Mouse (Mus musculus): ENCODE data around the gene a. TPM values are rescaled to one million over a fixed set of nuclear protein-coding genes. Genes with fewer than 3 reads are reported as not detected.

Gene a
- total and polyA plus RNA-seq, 3 experiments = 0.44 TPM; not detected in 2

GRCm38 (mm10) chr2:155044542-155044941, 253.3 kb downstream of the a start:
- Histone ChIP-seq H3K4me1 (ENCODE audit: insufficient read depth, low read depth, low read length) (peaks cover 4% of the 10 kb centered on the region; the same call in 1 of the 2 replicates), H3K36me3 (replicated peaks) (no peaks in the 10 kb centered on the region), H3K4me3 (ENCODE audit: low read depth, low read length) (no peak overlapping the region), H3K27me3 (ENCODE audit: insufficient read depth, low read length) (peaks cover 20% of the 10 kb centered on the region), H3K9me3 (replicated peaks) (no peaks in the 10 kb centered on the region)
- no peak for TF ChIP-seq CTCF (IDR thresholded peaks at IDR 0.05; ENCODE audit: low read depth, low read length)
- TF ChIP-seq GATA1 (IDR thresholded peaks at IDR 0.05; ENCODE audit: borderline replicate concordance, low read length) = no peak
- no peak for TF ChIP-seq GATA2 (IDR thresholded peaks at IDR 0.05; ENCODE audit: borderline replicate concordance, low read depth, low read length)
- no peak for TF ChIP-seq POLR2AphosphoS5 (IDR thresholded peaks at IDR 0.05; ENCODE audit: insufficient replicate concordance, low read depth, low read length)
- no peak for TF ChIP-seq TAL1 (conservative IDR thresholded peaks at IDR 0.05; ENCODE audit: low read depth, low read length)
- ATAC-seq (ENCODE audit: extremely low read depth, insufficient number of reproducible peaks, low FRiP score, poor library complexity, severe bottlenecking) (no peak), DNase-seq (ENCODE audit: low spot score) (no peak)

GRCm38 (mm10) chr2:155045075-155045474, 253.9 kb downstream of the a start:
- ATAC-seq (ENCODE audit: extremely low read depth, insufficient number of reproducible peaks, low FRiP score, poor library complexity, severe bottlenecking) (no peak), DNase-seq (ENCODE audit: low spot score) (no peak)
- peaks cover 18% of the 10 kb centered on the region for H3K27me3 ChIP-seq (ENCODE audit: insufficient read depth, low read length)
- no peak overlapping the region for H3K4me3 ChIP-seq (ENCODE audit: low read depth, low read length)
- no peaks in the 10 kb centered on the region for H3K36me3 ChIP-seq (replicated peaks)
- TF ChIP-seq POLR2AphosphoS5 (IDR thresholded peaks at IDR 0.05; ENCODE audit: insufficient replicate concordance, low read depth, low read length) = no peak
- TF ChIP-seq GATA2 (IDR thresholded peaks at IDR 0.05; ENCODE audit: borderline replicate concordance, low read depth, low read length) = no peak
- no peak for TF ChIP-seq TAL1 (conservative IDR thresholded peaks at IDR 0.05; ENCODE audit: low read depth, low read length)
- TF ChIP-seq CTCF (IDR thresholded peaks at IDR 0.05; ENCODE audit: low read depth, low read length) = no peak
- no peak for TF ChIP-seq GATA1 (IDR thresholded peaks at IDR 0.05; ENCODE audit: borderline replicate concordance, low read length)
- no peaks in the 10 kb centered on the region for H3K9me3 ChIP-seq (replicated peaks)
- peaks cover 6% of the 10 kb centered on the region for H3K4me1 ChIP-seq (ENCODE audit: insufficient read depth, low read depth, low read length)

GRCm38 (mm10) chr2:155046803-155047202, 255.6 kb downstream of the a start:
- Histone ChIP-seq H3K27me3 (ENCODE audit: insufficient read depth, low read length) (peaks cover 18% of the 10 kb centered on the region), H3K36me3 (replicated peaks) (no peaks in the 10 kb centered on the region), H3K4me3 (ENCODE audit: low read depth, low read length) (no peak overlapping the region), H3K9me3 (replicated peaks) (no peaks in the 10 kb centered on the region), H3K4me1 (ENCODE audit: insufficient read depth, low read depth, low read length) (peaks cover 20% of the 10 kb centered on the region)
- ATAC-seq (ENCODE audit: extremely low read depth, insufficient number of reproducible peaks, low FRiP score, poor library complexity, severe bottlenecking) (no peak), DNase-seq (ENCODE audit: low spot score) (no peak)
- TF ChIP-seq GATA1 (IDR thresholded peaks at IDR 0.05; ENCODE audit: borderline replicate concordance, low read length) (no peak), POLR2AphosphoS5 (IDR thresholded peaks at IDR 0.05; ENCODE audit: insufficient replicate concordance, low read depth, low read length) (no peak), CTCF (IDR thresholded peaks at IDR 0.05; ENCODE audit: low read depth, low read length) (no peak), TAL1 (conservative IDR thresholded peaks at IDR 0.05; ENCODE audit: low read depth, low read length) (no peak), GATA2 (IDR thresholded peaks at IDR 0.05; ENCODE audit: borderline replicate concordance, low read depth, low read length) (no peak)

- DNase-seq (ENCODE audit: low spot score) = no peak
- no peak for TF ChIP-seq GATA1 (IDR thresholded peaks at IDR 0.05; ENCODE audit: borderline replicate concordance, low read length)
- TF ChIP-seq TAL1 (conservative IDR thresholded peaks at IDR 0.05; ENCODE audit: low read depth, low read length) = no peak
- TF ChIP-seq GATA2 (IDR thresholded peaks at IDR 0.05; ENCODE audit: borderline replicate concordance, low read depth, low read length) = no peak
- no peak for TF ChIP-seq CTCF (IDR thresholded peaks at IDR 0.05; ENCODE audit: low read depth, low read length)
- no peak for TF ChIP-seq POLR2AphosphoS5 (IDR thresholded peaks at IDR 0.05; ENCODE audit: insufficient replicate concordance, low read depth, low read length)
These were observed 256.4 kb downstream of the a start for GRCm38 (mm10) chr2:155047452-155048178.

DNA sequence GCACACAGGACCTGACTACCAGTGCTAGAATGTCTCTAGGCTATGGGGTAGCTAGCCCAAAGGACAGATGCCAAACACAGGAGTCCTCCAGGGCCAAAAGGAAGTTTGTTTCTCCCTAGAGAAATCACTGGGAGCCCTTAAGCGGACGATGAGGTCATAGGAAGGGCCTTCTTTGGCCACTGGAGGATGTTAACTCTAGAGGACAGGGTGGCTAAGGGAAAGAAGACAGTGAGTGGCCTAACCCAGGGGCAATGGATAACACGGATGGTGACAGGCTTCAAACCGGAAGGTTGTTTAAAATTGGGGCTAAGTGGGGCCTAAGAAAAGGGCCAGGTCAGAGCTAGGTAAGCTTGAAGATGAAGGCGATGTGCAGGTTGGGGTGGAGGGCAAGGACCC, 258.9 kb downstream of the a start:
- TF ChIP-seq GATA2 (IDR thresholded peaks at IDR 0.05; ENCODE audit: borderline replicate concordance, low read depth, low read length) (no peak), POLR2AphosphoS5 (IDR thresholded peaks at IDR 0.05; ENCODE audit: insufficient replicate concordance, low read depth, low read length) (no peak), CTCF (IDR thresholded peaks at IDR 0.05; ENCODE audit: low read depth, low read length) (no peak), TAL1 (conservative IDR thresholded peaks at IDR 0.05; ENCODE audit: low read depth, low read length) (no peak), GATA1 (IDR thresholded peaks at IDR 0.05; ENCODE audit: borderline replicate concordance, low read length) (no peak)
- no peaks in the 10 kb centered on the region for H3K36me3 ChIP-seq (replicated peaks)
- H3K9me3 ChIP-seq (replicated peaks) = no peaks in the 10 kb centered on the region
- H3K4me1 ChIP-seq (ENCODE audit: insufficient read depth, low read depth, low read length) = peaks cover 33% of the 10 kb centered on the region
- no peak for ATAC-seq (ENCODE audit: extremely low read depth, insufficient number of reproducible peaks, low FRiP score, poor library complexity, severe bottlenecking)
- no peak for DNase-seq (ENCODE audit: low spot score)
- H3K4me3 ChIP-seq (ENCODE audit: low read depth, low read length) = peak overlapping the region; percentile 77
- H3K27me3 ChIP-seq (ENCODE audit: insufficient read depth, low read length) = peaks cover 6% of the 10 kb centered on the region

More at GRCm38 (mm10) chr2:155047452-155048178, 256.4 kb downstream of the a start:
- Histone ChIP-seq H3K36me3 (replicated peaks) (no peaks in the 10 kb centered on the region), H3K4me3 (ENCODE audit: low read depth, low read length) (no peak overlapping the region), H3K27me3 (ENCODE audit: insufficient read depth, low read length) (peaks cover 16% of the 10 kb centered on the region), H3K9me3 (replicated peaks) (no peaks in the 10 kb centered on the region), H3K4me1 (ENCODE audit: insufficient read depth, low read depth, low read length) (peaks cover 27% of the 10 kb centered on the region)
- no peak for ATAC-seq (ENCODE audit: extremely low read depth, insufficient number of reproducible peaks, low FRiP score, poor library complexity, severe bottlenecking)

DNA sequence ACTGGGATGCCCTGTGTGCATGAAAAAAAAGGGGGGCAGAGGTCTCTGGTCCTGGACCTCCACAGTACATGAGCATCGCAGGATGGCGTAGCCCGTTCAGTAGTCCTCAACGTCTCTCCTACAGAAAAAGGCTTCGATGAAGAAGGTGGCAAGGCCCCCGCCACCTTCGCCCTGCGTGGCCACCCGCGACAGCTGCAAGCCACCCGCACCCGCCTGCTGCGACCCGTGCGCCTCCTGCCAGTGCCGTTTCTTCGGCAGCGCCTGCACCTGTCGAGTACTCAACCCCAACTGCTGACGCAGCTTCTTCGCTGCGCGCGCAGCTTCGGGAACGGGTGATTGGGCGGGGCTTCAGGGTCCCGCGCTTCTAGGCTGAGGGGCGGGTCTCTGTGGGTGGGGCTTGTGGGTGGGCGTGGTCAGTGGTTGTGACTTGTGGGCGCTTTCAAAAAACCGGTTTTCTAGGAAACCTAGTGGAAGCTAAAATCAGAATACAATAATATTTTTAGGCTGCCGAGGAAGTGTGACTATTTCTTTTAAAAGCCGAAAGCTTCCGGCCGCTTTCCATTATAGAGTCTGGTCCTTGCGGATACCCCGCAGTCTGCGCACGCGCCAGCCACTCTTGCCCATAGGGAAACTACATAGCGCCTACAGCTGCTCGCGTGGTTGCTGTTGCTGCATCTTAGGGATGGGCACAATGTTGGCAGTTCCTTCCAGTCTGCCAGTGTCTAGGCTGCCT, 259.5 kb downstream of the a start:
- ATAC-seq (ENCODE audit: extremely low read depth, insufficient number of reproducible peaks, low FRiP score, poor library complexity, severe bottlenecking) (peak; percentile 74), DNase-seq (ENCODE audit: low spot score) (peak; percentile 91)
- TF ChIP-seq CTCF (IDR thresholded peaks at IDR 0.05; ENCODE audit: low read depth, low read length) = no peak
- TF ChIP-seq POLR2AphosphoS5 (IDR thresholded peaks at IDR 0.05; ENCODE audit: insufficient replicate concordance, low read depth, low read length) = 0 out of 2 replicates have a peak, but pooled peaks have one; percentile 20
- Histone ChIP-seq H3K36me3 (replicated peaks) (no peaks in the 10 kb centered on the region), H3K4me3 (ENCODE audit: low read depth, low read length) (peak overlapping the region; percentile 77), H3K9me3 (replicated peaks) (no peaks in the 10 kb centered on the region), H3K4me1 (ENCODE audit: insufficient read depth, low read depth, low read length) (peaks cover 33% of the 10 kb centered on the region), H3K27me3 (ENCODE audit: insufficient read depth, low read length) (peaks cover 1% of the 10 kb centered on the region; the same call in 1 of the 2 replicates)

Measured in G1E (cell line).